Mouse (Mus musculus) embryonic facial prominence, embryonic 15.5 days (tissue): ENCODE measurements around the gene Tmem33. TPM values are rescaled to one million over a fixed set of nuclear protein-coding genes. Genes with fewer than 3 reads are reported as not detected.
A peak's percentile ranks its signal among the peaks of the same experiment; 100 is the strongest.

Experiments used
- ATAC-seq: fragments of 200-750 bp; cut with Nextera tagmentation; 2 replicates; pipeline ENCODE4 v1.8.0; 2017; ENCODE audit warnings: low read depth, moderate TSS enrichment; ENCODE audit not compliant: insufficient number of reproducible peaks, low FRiP score, low TSS enrichment
- H3K27ac ChIP-seq: fragments of 300-500 bp; sonication (generic); replicated peaks from 2 replicates; pipeline ENCODE4 v1.5.1; 2015; ENCODE audit warnings: mild to moderate bottlenecking, inconsistent platforms
- H3K27me3 ChIP-seq: fragments of 300-500 bp; sonication (generic); 2 replicates; pipeline ENCODE4 v1.6.1; 2015; ENCODE audit warnings: inconsistent platforms
- H3K36me3 ChIP-seq: fragments of 300-500 bp; sonication (generic); 2 replicates; pipeline ENCODE4 v1.6.1; 2015; ENCODE audit warnings: mild to moderate bottlenecking, inconsistent platforms
- H3K4me1 ChIP-seq: fragments of 300-500 bp; sonication (generic); 2 replicates; pipeline ENCODE4 v1.6.1; 2015; ENCODE audit warnings: inconsistent platforms
- H3K4me2 ChIP-seq: fragments of 300-500 bp; sonication (generic); replicated peaks from 2 replicates; pipeline ENCODE4 v1.6.1; 2015; ENCODE audit warnings: mild to moderate bottlenecking, inconsistent platforms
- H3K4me3 ChIP-seq: fragments of 300-500 bp; sonication (generic); replicated peaks from 2 replicates; pipeline ENCODE4 v1.5.1; 2015; ENCODE audit warnings: mild to moderate bottlenecking, inconsistent platforms
- H3K9ac ChIP-seq: fragments of 300-500 bp; sonication (generic); 2 replicates; pipeline ENCODE4 v1.6.1; 2015; ENCODE audit warnings: inconsistent platforms
- H3K9me3 ChIP-seq: fragments of 300-500 bp; sonication (generic); replicated peaks from 2 replicates; pipeline ENCODE4 v1.6.1; 2016; ENCODE audit warnings: inconsistent platforms
- WGBS: fragments of 180-500 bp; shearing (Covaris S2); methylation state at CpG from one replicate; pipeline ENCODE4 v1.1.7; 2015; 5-methylcytosine and 5-hydroxymethylcytosine counted together
- polyA plus RNA-seq: library from polyadenylated mRNA; unstranded; fragments of >200 nt; fragmentation: Nextera tagmentation; extraction: Ambion mirVana; gene quantifications from 2 replicates; pipeline ENCODE4 v1.2.1, GENCODE M21; 2015

Tmem33 gene
- polyA plus RNA-seq, 1 experiment from 2014 or later: 76.1 TPM

- H3K4me2 ChIP-seq: peak overlapping the region; percentile 62
- H3K4me3 ChIP-seq: peak overlapping the region; percentile 96
- ATAC-seq: no peak; the same call in 1 of the 2 replicates
- H3K27me3 ChIP-seq: no peaks in the 10 kb centered on the region
- H3K4me1 ChIP-seq: peaks cover 3% of the 10 kb centered on the region; the same call in 1 of the 2 replicates
- no peaks in the 10 kb centered on the region for H3K9me3 ChIP-seq
- peak overlapping the region; percentile 83; the same call in 1 of the 2 replicates for H3K9ac ChIP-seq
- peaks cover 14% of the 10 kb centered on the region for H3K36me3 ChIP-seq
- H3K27ac ChIP-seq: peak overlapping the region; percentile 97
- under 1% methylated on average over 9 of the region's 9 CpGs for WGBS
These were observed 220 bp upstream of the Tmem33 start for GRCm38 (mm10) chr5:67260159-67260530.

- Histone ChIP-seq H3K27me3 (no peaks in the 10 kb centered on the region), H3K4me2 (no peak overlapping the region), H3K4me1 (peaks cover 3% of the 10 kb centered on the region; the same call in 1 of the 2 replicates), H3K9ac (no peak overlapping the region), H3K9me3 (no peaks in the 10 kb centered on the region), H3K27ac (no peak overlapping the region), H3K4me3 (no peak overlapping the region), H3K36me3 (peaks cover 38% of the 10 kb centered on the region)
- 94% methylated on average over 7 of the region's 7 CpGs for WGBS
- no peak for ATAC-seq
These were observed 2.6 kb downstream of the Tmem33 start for GRCm38 (mm10) chr5:67262964-67263363.

- 85% methylated on average over 1 of the region's 1 CpGs for WGBS
- Histone ChIP-seq H3K9me3 (no peaks in the 10 kb centered on the region), H3K9ac (no peak overlapping the region), H3K36me3 (peaks cover 49% of the 10 kb centered on the region), H3K27me3 (no peaks in the 10 kb centered on the region), H3K4me3 (no peak overlapping the region), H3K27ac (no peak overlapping the region), H3K4me1 (peaks cover 3% of the 10 kb centered on the region; the same call in 1 of the 2 replicates), H3K4me2 (no peak overlapping the region)
- ATAC-seq: no peak
These were observed 5.7 kb downstream of the Tmem33 start for GRCm38 (mm10) chr5:67266106-67266505.

- no peak; the same call in 1 of the 2 replicates for ATAC-seq
- Histone ChIP-seq H3K4me3 (no peak overlapping the region), H3K4me2 (no peak overlapping the region), H3K9ac (no peak overlapping the region), H3K27ac (no peak overlapping the region), H3K9me3 (no peaks in the 10 kb centered on the region), H3K27me3 (no peaks in the 10 kb centered on the region), H3K36me3 (peaks cover 42% of the 10 kb centered on the region), H3K4me1 (no peaks in the 10 kb centered on the region)
- 72% methylated on average over 8 of the region's 8 CpGs for WGBS
These were observed 8.9 kb downstream of the Tmem33 start for GRCm38 (mm10) chr5:67269309-67269708.

GRCm38 (mm10) chr5:67279407-67279806, 19.0 kb downstream of the Tmem33 start:
- Histone ChIP-seq H3K9me3 (no peaks in the 10 kb centered on the region), H3K9ac (no peak overlapping the region), H3K4me3 (no peak overlapping the region), H3K27ac (no peak overlapping the region), H3K4me1 (no peaks in the 10 kb centered on the region), H3K27me3 (no peaks in the 10 kb centered on the region), H3K4me2 (no peak overlapping the region), H3K36me3 (peaks cover 17% of the 10 kb centered on the region)
- no peak for ATAC-seq
- WGBS: 86% methylated on average over 9 of the region's 9 CpGs

- Histone ChIP-seq H3K27me3 (no peaks in the 10 kb centered on the region), H3K9ac (no peak overlapping the region), H3K4me3 (no peak overlapping the region), H3K27ac (no peak overlapping the region), H3K9me3 (no peaks in the 10 kb centered on the region), H3K36me3 (peaks cover 22% of the 10 kb centered on the region), H3K4me1 (no peaks in the 10 kb centered on the region), H3K4me2 (no peak overlapping the region)
- ATAC-seq: no peak
- WGBS: 92% methylated on average over 4 of the region's 4 CpGs
These were observed 19.5 kb downstream of the Tmem33 start for GRCm38 (mm10) chr5:67279840-67280239.

- H3K9me3 ChIP-seq: no peaks in the 10 kb centered on the region
- no peaks in the 10 kb centered on the region for H3K27me3 ChIP-seq
- 93% methylated on average over 4 of the region's 4 CpGs for WGBS
- H3K4me3 ChIP-seq: no peak overlapping the region
- no peak overlapping the region for H3K9ac ChIP-seq
- H3K27ac ChIP-seq: no peak overlapping the region
- ATAC-seq: no peak
- H3K4me2 ChIP-seq: no peak overlapping the region
- no peaks in the 10 kb centered on the region for H3K4me1 ChIP-seq
- H3K36me3 ChIP-seq: peaks cover 27% of the 10 kb centered on the region
These were observed 20.0 kb downstream of the Tmem33 start for GRCm38 (mm10) chr5:67280400-67280799.

GRCm38 (mm10) chr5:67295029-67295428, 34.7 kb downstream of the Tmem33 start:
- no peak overlapping the region for H3K4me2 ChIP-seq
- no peaks in the 10 kb centered on the region for H3K36me3 ChIP-seq
- no peaks in the 10 kb centered on the region for H3K4me1 ChIP-seq
- H3K9ac ChIP-seq: no peak overlapping the region
- ATAC-seq: no peak
- H3K9me3 ChIP-seq: no peaks in the 10 kb centered on the region
- WGBS: 73% methylated on average over 3 of the region's 3 CpGs
- no peaks in the 10 kb centered on the region for H3K27me3 ChIP-seq
- H3K4me3 ChIP-seq: no peak overlapping the region
- H3K27ac ChIP-seq: no peak overlapping the region

GRCm38 (mm10) chr5:67295682-67296081, 35.3 kb downstream of the Tmem33 start:
- H3K27me3 ChIP-seq: no peaks in the 10 kb centered on the region
- no peaks in the 10 kb centered on the region for H3K9me3 ChIP-seq
- no peak overlapping the region for H3K9ac ChIP-seq
- no peak overlapping the region for H3K4me3 ChIP-seq
- H3K4me1 ChIP-seq: no peaks in the 10 kb centered on the region
- 75% methylated on average over 6 of the region's 6 CpGs for WGBS
- H3K36me3 ChIP-seq: no peaks in the 10 kb centered on the region
- no peak for ATAC-seq
- H3K4me2 ChIP-seq: no peak overlapping the region
- no peak overlapping the region for H3K27ac ChIP-seq

GRCm38 (mm10) chr5:67296171-67296570, 35.8 kb downstream of the Tmem33 start:
- Histone ChIP-seq H3K4me1 (no peaks in the 10 kb centered on the region), H3K9me3 (no peaks in the 10 kb centered on the region), H3K4me3 (no peak overlapping the region), H3K27ac (no peak overlapping the region), H3K27me3 (no peaks in the 10 kb centered on the region), H3K4me2 (no peak overlapping the region), H3K36me3 (no peaks in the 10 kb centered on the region), H3K9ac (no peak overlapping the region)
- no peak for ATAC-seq
- WGBS: 81% methylated on average over 1 of the region's 1 CpGs

GRCm38 (mm10) chr5:67297026-67297813, 36.9 kb downstream of the Tmem33 start:
- Histone ChIP-seq H3K9me3 (no peaks in the 10 kb centered on the region), H3K36me3 (no peaks in the 10 kb centered on the region), H3K9ac (no peak overlapping the region), H3K4me3 (no peak overlapping the region), H3K4me1 (no peaks in the 10 kb centered on the region), H3K4me2 (no peak overlapping the region), H3K27me3 (no peaks in the 10 kb centered on the region), H3K27ac (no peak overlapping the region)
- ATAC-seq: no peak
- WGBS: 84% methylated on average over 5 of the region's 5 CpGs
